Mouse (Mus musculus) bone marrow macrophage, adult 2 months (primary cell): Measurements from ENCODE around the gene Itsn1.

Experiments
- CTCF ChIP-seq: IDR thresholded peaks from 2 replicates; pipeline ENCODE4 v1.5.1; 2012; ENCODE audit warnings: low read depth, mild to moderate bottlenecking, low read length, moderate library complexity
- POLR2A ChIP-seq: IDR thresholded peaks from 2 replicates; pipeline ENCODE4 v1.6.1; 2012; ENCODE audit warnings: mild to moderate bottlenecking, low read depth, low read length, borderline replicate concordance

GRCm38 (mm10) chr16:91862836-91863235, 133.8 kb downstream of the Itsn1 start:
- TF ChIP-seq CTCF (no peak), POLR2A (no peak)
